Mouse (Mus musculus): ENCODE measurements at regions not wholly inside any gene's neighbourhood (a gene's known extent, or its start where the extent isn't known, plus 50 kb on each side); places are given as distances from the start of the nearest gene placed in this dataset.

- no peaks in the 10 kb centered on the region for H3K27me3 ChIP-seq
- ChIA-PET POLR2A (no interaction called here), CTCF (no interaction called here)
- in situ Hi-C loops (cut with MboI; ENCODE audit: low pct_unique_long_range_greater_than_20kb) = no loop called here
- ATAC-seq (no peak), DNase-seq (ENCODE audit: low read depth, low spot score) (no peak)
- no peak for TF ChIP-seq CTCF (IDR thresholded peaks at IDR 0.05)
Observed at GRCm38 (mm10) chr4:27979781-27980180, 833.1 kb upstream of the Epha7 start.

- POLR2A ChIA-PET = no interaction called here
- H3K27me3 ChIP-seq = no peaks in the 10 kb centered on the region
- in situ Hi-C loops (cut with MboI; ENCODE audit: low pct_unique_long_range_greater_than_20kb) = no loop called here
- CTCF ChIA-PET = no interaction called here
- DNase-seq (ENCODE audit: low read depth, low spot score) = no peak
- TF ChIP-seq CTCF (IDR thresholded peaks at IDR 0.05) = no peak
- ATAC-seq = no peak
Observed at GRCm38 (mm10) chr4:27981309-27981708, 831.6 kb upstream of the Epha7 start.

DNA sequence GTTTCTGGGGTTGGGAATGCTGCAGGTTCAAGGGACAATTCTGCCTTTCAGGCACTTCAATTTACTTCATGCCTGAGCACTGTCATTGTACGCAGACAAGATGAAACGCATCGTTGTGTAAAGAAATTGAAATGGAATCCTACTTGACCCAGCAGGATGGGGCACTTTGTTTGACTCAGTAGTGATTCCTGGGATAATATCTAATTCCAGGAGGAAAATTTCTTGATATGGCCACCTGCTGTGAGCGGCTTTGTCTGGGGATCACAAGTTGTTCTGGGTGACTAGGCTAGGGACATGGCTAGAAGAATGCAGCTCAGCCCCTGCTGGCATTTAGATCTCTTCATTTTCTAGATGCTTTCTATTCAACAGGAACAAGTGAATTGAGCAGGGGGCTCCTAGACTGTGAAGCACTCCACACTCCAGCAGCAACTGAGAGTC, 824.9 kb upstream of the Epha7 start:
- DNase-seq (ENCODE audit: low read depth, low spot score) (no peak), ATAC-seq (no peak)
- POLR2A ChIA-PET = no interaction called here
- CTCF ChIA-PET = no interaction called here
- TF ChIP-seq CTCF (IDR thresholded peaks at IDR 0.05) = no peak
- H3K27me3 ChIP-seq = no peaks in the 10 kb centered on the region
- in situ Hi-C loops (cut with MboI; ENCODE audit: low pct_unique_long_range_greater_than_20kb) = no loop called here

GRCm38 (mm10) chr4:27994411-27994810, 818.5 kb upstream of the Epha7 start:
- in situ Hi-C loops (cut with MboI; ENCODE audit: low pct_unique_long_range_greater_than_20kb) = no loop called here
- DNase-seq (ENCODE audit: low read depth, low spot score) (no peak), ATAC-seq (no peak)
- CTCF ChIA-PET = no interaction called here
- TF ChIP-seq CTCF (IDR thresholded peaks at IDR 0.05) = no peak
- H3K27me3 ChIP-seq = no peaks in the 10 kb centered on the region
- POLR2A ChIA-PET = no interaction called here

DNA sequence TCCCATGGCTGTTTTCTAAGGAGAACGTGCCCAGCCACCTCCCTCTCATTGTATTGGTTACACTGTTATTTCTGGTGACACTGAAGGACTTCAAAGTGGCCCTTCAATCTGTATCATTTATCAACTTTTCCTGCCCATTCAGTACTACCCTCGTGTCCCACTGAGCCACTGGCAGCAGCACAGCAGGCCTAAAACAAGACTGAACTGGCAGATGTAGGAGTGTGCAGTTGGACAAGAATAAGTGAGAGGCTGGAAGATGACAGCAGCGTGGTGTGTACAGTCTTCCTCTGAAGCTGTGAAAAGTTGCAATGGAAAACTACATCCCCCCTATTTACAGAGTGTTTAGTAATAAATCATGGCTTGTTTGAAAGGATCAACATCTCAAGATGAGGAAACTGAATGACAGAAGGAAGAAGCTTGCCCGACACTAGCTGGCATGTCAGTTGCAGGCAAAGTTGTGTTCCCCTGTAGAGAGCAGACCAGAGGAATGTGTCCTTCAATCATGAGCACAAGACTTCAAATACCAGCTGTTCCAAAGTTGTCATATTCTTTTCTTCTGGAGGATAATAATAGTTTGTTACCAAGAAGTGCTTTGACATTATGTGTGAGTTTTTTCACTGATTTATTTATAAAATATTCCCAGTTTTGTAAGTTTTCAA, 811.0 kb upstream of the Epha7 start:
- no peak for DNase-seq (ENCODE audit: low read depth, low spot score)
- ATAC-seq = no peak
- no peak for TF ChIP-seq CTCF (IDR thresholded peaks at IDR 0.05)
- in situ Hi-C loops (cut with MboI; ENCODE audit: low pct_unique_long_range_greater_than_20kb) = no loop called here
- ChIA-PET CTCF (no interaction called here), POLR2A (no interaction called here)
- no peaks in the 10 kb centered on the region for H3K27me3 ChIP-seq

Data from Patski (cell line).